Mouse (Mus musculus): ENCODE results near the gene Zmynd8. TPM values are rescaled to one million over a fixed set of nuclear protein-coding genes. Genes with fewer than 3 reads are reported as not detected.

Gene Zmynd8
- polyA plus RNA-seq, 1 experiment from 2014 or later = 85.4 TPM

DNA sequence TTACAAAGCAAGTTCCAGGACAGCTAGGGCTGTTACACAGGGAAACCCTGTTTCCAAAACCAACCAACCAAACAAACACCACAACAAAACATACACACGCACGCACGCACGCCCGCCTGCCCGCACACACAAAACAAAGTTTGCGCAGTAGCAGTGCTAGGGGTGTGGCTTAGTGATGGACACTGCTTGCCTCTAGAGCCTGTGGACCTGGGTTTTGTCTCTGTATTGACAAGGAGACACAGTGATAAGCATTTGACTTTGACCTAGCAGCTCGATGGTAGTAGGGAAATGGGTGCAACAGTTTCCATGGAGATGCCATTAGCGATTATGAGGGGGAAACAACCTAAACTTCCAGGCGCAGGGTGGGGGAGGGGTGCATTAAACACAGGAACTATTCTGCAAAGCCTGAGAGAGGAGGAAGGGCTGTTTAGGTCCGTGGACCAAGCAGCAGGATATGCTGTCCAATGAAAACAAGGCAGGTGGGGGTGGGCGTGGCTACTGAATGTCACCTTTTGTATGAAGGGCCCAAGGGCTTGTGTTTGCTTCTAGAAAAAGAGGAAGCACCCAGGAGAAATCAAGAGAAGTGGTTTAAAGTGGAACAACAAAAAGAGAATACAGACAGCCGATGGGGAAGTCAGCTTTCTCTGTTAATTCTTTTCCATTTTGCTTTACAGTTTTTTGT lies 23.4 kb upstream of the Zmynd8 start:
- Histone ChIP-seq H3K27me3 (no peaks in the 10 kb centered on the region), H3K27ac (no peak overlapping the region), H3K36me3 (ENCODE audit: poor library complexity, severe bottlenecking) (no peaks in the 10 kb centered on the region), H3K4me2 (no peak overlapping the region), H3K4me1 (no peaks in the 10 kb centered on the region), H3K9ac (no peak overlapping the region), H3K4me3 (no peak overlapping the region), H3K9me3 (replicated peaks) (no peaks in the 10 kb centered on the region)
- ATAC-seq = no peak
- WGBS = 66% methylated on average over 13 of the region's 13 CpGs

DNA sequence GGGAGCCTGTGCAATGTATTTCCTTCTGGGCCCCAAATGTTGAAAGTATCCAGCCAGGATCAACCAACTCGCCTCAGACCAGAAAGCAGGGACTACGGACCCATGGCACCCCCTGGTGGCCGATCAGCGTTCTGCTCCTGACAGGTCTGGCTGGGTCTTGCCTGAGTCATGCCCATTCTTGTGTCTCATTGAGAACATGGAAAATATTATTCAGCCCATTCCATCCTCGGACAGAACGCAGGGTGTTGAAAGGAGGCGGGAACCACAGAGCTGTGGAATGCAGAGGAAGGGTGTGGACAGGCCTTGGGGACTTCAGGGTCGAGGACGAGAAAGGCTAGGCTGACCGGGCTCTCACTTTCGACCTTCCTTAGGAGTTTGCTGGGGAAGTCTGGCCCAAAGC lies 15.5 kb upstream of the Zmynd8 start:
- Histone ChIP-seq H3K4me2 (no peak overlapping the region), H3K27ac (no peak overlapping the region), H3K4me1 (no peaks in the 10 kb centered on the region), H3K27me3 (no peaks in the 10 kb centered on the region), H3K36me3 (ENCODE audit: poor library complexity, severe bottlenecking) (no peaks in the 10 kb centered on the region), H3K9me3 (replicated peaks) (no peaks in the 10 kb centered on the region), H3K9ac (no peak overlapping the region), H3K4me3 (no peak overlapping the region)
- ATAC-seq = peak; percentile 69
- WGBS = 27% methylated on average over 11 of the region's 11 CpGs

DNA sequence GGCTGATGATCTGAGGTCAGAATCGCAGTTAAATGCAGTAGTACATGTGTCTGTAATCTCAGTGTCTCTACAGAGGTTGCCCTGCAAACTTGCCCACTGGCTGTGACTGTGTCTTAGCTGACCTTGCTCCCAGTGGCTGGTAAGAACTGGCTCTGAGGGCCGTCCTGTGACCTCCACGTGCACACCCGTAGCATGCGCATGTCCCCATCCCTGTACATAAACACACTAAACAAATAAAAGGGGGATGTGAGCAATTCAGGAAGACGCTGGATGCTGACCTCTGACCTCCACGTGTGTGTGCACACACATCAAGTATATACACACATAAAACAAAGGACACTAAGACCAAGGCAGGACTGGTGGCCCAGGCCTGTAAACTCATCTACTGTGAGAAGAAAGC lies 14.3 kb upstream of the Zmynd8 start:
- Histone ChIP-seq H3K27me3 (no peaks in the 10 kb centered on the region), H3K4me1 (no peaks in the 10 kb centered on the region), H3K9ac (no peak overlapping the region), H3K4me3 (no peak overlapping the region), H3K27ac (no peak overlapping the region), H3K36me3 (ENCODE audit: poor library complexity, severe bottlenecking) (no peaks in the 10 kb centered on the region), H3K4me2 (no peak overlapping the region), H3K9me3 (replicated peaks) (no peaks in the 10 kb centered on the region)
- 90% methylated on average over 7 of the region's 7 CpGs for WGBS
- no peak for ATAC-seq

DNA sequence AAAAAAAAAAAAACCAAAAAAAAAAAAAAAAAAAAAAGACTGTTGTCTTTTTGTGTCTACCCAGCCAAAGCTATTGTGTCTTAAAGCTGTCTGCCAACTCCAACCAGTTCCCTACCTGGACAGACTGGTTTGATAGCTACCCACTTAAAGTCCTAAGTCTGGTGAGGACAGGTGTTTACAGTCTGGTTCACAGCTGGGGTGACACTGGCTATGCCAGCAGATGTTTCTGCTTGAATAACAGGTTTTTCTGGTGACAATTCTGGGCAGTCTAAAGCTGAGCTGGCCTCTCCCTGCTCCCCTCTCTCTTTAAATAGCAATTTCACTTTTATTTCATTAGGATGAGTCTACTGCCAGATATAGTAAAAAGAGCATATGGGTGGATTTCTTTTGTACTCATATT lies 10.9 kb upstream of the Zmynd8 start:
- no peaks in the 10 kb centered on the region for H3K9me3 ChIP-seq (replicated peaks)
- no peak overlapping the region for H3K4me3 ChIP-seq
- ATAC-seq = no peak
- H3K27me3 ChIP-seq = no peaks in the 10 kb centered on the region
- no peaks in the 10 kb centered on the region for H3K36me3 ChIP-seq (ENCODE audit: poor library complexity, severe bottlenecking)
- H3K9ac ChIP-seq = no peak overlapping the region
- no peak overlapping the region for H3K27ac ChIP-seq
- no peak overlapping the region for H3K4me2 ChIP-seq
- H3K4me1 ChIP-seq = peaks cover 8% of the 10 kb centered on the region

DNA sequence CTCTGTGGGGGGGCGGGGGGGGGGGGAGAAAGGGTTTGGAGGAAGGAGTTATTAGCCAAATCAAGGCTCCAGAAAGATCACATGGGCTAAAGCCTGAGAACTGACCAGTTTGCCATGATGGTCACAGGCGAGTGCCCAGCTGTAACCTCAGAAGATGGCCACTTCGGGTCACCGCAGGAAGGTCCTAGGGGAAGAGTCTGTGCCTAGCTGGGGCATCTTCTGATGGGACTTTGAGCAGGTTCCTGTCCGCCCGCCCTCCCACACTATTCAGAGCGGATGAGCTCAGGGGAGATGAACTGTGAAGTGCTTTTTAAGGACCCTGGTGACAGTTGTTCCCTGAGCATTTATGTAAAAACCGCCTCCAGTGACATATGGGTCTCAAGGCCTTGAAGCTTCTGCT lies 8.4 kb upstream of the Zmynd8 start:
- Histone ChIP-seq H3K9ac (no peak overlapping the region), H3K36me3 (ENCODE audit: poor library complexity, severe bottlenecking) (no peaks in the 10 kb centered on the region), H3K4me3 (no peak overlapping the region), H3K27ac (no peak overlapping the region), H3K9me3 (replicated peaks) (no peaks in the 10 kb centered on the region), H3K27me3 (no peaks in the 10 kb centered on the region), H3K4me2 (no peak overlapping the region), H3K4me1 (peaks cover 8% of the 10 kb centered on the region)
- ATAC-seq = no peak
- 63% methylated on average over 7 of the region's 8 CpGs for WGBS

DNA sequence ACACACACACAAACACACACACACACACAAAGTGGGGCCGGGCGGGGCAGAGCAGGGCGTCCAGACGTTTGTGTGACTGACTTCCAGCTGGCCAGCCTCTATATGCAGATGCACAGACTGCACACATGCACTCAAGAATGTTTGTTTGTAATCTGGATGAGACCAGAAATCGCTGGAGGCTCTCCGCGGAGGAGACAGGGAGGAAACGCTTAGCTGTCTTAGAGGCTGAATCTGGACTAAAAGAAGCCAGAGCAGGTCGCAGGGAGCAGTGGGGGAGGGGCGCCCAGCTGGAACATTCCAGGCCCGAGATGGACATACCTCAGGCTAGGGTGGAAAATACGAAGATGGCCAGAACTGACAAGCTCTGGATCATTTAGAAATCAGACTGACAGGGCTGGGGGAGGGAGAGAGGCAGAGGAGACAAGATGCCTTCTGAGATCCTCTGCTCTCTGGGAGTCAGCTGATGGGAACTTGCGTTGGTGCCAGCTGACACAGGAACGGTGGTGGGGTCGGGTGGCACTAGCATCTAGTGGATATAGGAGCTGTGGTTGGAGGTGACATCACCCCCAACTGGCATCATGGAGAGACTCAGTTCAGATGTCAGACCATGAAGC lies 7.6 kb upstream of the Zmynd8 start:
- no peak overlapping the region for H3K4me3 ChIP-seq
- peaks cover 8% of the 10 kb centered on the region for H3K4me1 ChIP-seq
- no peak overlapping the region for H3K4me2 ChIP-seq
- peak overlapping the region; percentile 46; the same call in 1 of the 2 replicates for H3K27ac ChIP-seq
- H3K36me3 ChIP-seq (ENCODE audit: poor library complexity, severe bottlenecking) = no peaks in the 10 kb centered on the region
- no peak overlapping the region for H3K9ac ChIP-seq
- no peak for ATAC-seq
- no peaks in the 10 kb centered on the region for H3K9me3 ChIP-seq (replicated peaks)
- 36% methylated on average over 15 of the region's 15 CpGs for WGBS
- H3K27me3 ChIP-seq = no peaks in the 10 kb centered on the region

DNA sequence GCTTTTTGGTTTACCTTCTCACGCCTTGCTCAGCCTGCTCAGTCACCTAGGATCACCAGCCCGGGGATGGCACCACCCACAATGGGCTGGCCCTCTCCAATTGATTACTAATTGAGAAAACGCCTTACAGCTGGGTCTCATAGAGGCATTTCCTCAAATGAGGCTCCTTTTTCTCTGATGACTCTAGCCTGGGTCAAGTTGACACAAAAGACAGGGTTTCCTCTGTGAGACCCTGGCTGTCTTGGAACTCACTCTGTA lies 2.2 kb upstream of the Zmynd8 start:
- ATAC-seq = no peak
- no peaks in the 10 kb centered on the region for H3K27me3 ChIP-seq
- H3K4me3 ChIP-seq = no peak overlapping the region
- no peaks in the 10 kb centered on the region for H3K36me3 ChIP-seq (ENCODE audit: poor library complexity, severe bottlenecking)
- H3K27ac ChIP-seq = no peak overlapping the region
- no peaks in the 10 kb centered on the region for H3K9me3 ChIP-seq (replicated peaks)
- peaks cover 20% of the 10 kb centered on the region for H3K4me1 ChIP-seq
- WGBS = 29% methylated on average over 3 of the region's 3 CpGs
- H3K9ac ChIP-seq = 0 out of 2 replicates have a peak overlapping the region, but pooled peaks have one; percentile 38
- H3K4me2 ChIP-seq = no peak overlapping the region

DNA sequence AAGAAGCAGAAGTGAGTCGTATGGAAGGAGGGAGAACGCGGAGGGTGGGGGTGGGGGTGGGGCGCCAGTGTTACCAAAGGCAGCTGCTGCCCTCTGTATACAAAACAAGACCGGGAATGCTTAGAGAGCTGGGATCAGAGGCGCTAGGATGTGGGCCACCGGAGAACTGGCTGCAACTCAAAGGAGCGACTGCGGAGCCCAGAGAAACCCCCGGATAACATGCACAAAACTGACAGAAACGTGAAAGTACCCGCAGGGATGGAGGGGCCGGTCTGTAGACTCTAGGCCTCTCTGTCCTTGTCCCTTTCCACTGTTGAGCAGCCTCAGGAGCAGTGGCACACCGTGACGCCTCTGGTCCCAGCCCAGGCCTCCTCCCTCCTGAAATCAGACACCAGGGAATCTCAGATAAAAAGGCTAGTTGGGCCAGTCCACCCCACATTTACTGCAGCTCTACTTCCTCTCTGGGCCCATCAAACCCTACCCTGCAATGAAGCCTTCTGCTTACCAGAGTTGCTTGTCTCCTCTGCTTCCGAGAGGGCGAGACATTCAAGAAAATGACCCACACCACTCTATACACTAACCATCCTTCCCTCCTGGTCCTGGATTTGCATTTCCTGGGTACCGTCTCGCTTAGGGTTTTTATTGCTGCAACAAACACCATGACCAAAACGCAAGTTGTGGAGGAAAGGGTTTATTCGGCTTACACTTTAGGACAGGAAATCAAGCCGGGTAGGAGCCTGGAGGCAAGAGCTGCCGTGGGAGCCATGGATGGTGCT lies 1.7 kb upstream of the Zmynd8 start:
- H3K9me3 ChIP-seq (replicated peaks) = no peaks in the 10 kb centered on the region
- WGBS = 17% methylated on average over 23 of the region's 23 CpGs
- ATAC-seq = peak; percentile 61; the same call in 1 of the 2 replicates
- H3K4me3 ChIP-seq = no peak overlapping the region
- no peaks in the 10 kb centered on the region for H3K27me3 ChIP-seq
- no peaks in the 10 kb centered on the region for H3K36me3 ChIP-seq (ENCODE audit: poor library complexity, severe bottlenecking)
- peak overlapping the region; percentile 27; the same call in 1 of the 2 replicates for H3K4me2 ChIP-seq
- H3K9ac ChIP-seq = peak overlapping the region; percentile 38; the same call in 1 of the 2 replicates
- H3K4me1 ChIP-seq = peaks cover 20% of the 10 kb centered on the region
- H3K27ac ChIP-seq = peak overlapping the region; percentile 66

DNA sequence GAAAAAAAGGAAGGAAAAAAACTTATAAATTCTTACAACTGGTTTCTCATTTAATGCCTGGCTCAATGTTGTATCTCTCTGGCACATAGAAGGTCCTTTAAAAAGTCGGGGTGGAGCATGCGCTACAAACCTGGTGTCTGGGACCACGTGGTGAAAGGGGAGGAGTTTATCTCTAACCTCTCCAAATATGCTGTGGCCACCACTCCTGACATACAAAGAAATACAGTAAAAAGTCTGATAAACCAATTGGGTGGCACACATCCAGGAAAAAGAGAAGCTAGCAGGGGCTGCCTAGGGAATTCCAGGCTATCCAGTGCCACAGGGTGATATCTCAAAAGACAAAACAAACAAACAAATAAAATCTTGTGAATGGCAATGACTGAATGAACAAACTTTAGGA lies 1.1 kb upstream of the Zmynd8 start:
- Histone ChIP-seq H3K4me3 (no peak overlapping the region), H3K9me3 (replicated peaks) (no peaks in the 10 kb centered on the region), H3K9ac (no peak overlapping the region), H3K4me1 (peaks cover 20% of the 10 kb centered on the region), H3K4me2 (peak overlapping the region; percentile 27; the same call in 1 of the 2 replicates), H3K27me3 (no peaks in the 10 kb centered on the region), H3K27ac (peak overlapping the region; percentile 11; the same call in 1 of the 2 replicates), H3K36me3 (ENCODE audit: poor library complexity, severe bottlenecking) (no peaks in the 10 kb centered on the region)
- WGBS = 27% methylated on average over 3 of the region's 3 CpGs
- no peak for ATAC-seq

DNA sequence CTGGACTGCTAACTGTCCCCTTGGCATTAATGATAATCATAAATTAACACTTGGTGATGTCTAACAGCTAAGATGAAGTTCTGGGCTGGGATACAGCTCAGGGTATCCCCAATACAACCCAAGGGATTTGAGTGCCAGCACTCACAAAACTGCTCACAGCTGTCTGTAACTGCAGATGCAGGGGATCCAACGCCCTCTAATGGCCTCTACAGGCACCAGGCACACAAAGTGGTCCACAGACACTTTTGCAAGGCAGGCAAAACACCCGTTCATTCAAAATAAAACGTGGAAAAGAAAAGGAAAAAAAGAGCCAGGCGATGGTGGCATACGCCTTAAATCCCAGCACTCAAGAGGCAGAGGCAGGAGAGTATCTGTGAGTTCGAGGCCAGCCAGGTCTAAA lies 658 bp upstream of the Zmynd8 start:
- H3K4me2 ChIP-seq = no peak overlapping the region
- H3K9me3 ChIP-seq (replicated peaks) = no peaks in the 10 kb centered on the region
- WGBS = 41% methylated on average over 6 of the region's 6 CpGs
- H3K4me1 ChIP-seq = peaks cover 20% of the 10 kb centered on the region
- H3K27me3 ChIP-seq = no peaks in the 10 kb centered on the region
- no peak overlapping the region for H3K9ac ChIP-seq
- peak overlapping the region; percentile 11; the same call in 1 of the 2 replicates for H3K27ac ChIP-seq
- no peak for ATAC-seq
- H3K36me3 ChIP-seq (ENCODE audit: poor library complexity, severe bottlenecking) = no peaks in the 10 kb centered on the region
- no peak overlapping the region for H3K4me3 ChIP-seq

DNA sequence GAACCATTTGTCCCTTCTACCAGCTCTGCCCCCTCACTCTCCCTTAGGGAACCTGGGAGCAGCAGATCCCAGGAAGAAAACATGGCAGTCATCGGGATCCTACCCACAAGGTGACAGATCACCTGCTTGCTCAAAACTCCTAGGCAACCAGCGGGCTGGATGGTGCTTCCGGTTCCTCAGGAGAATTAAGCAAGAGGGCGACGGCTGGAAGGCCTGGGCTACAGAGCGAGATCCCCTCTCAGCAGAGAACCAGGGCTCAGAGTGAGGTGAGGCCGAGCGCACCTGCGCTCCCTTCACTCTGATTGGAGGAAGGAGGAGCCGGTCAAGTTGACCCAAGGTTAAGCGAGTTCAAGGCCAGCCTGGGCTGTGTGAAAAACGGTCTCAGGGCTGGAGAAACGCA lies 2.6 kb downstream of the Zmynd8 start:
- Histone ChIP-seq H3K4me1 (peaks cover 19% of the 10 kb centered on the region), H3K4me2 (no peak overlapping the region), H3K27ac (no peak overlapping the region), H3K27me3 (no peaks in the 10 kb centered on the region), H3K9me3 (replicated peaks) (no peaks in the 10 kb centered on the region), H3K9ac (no peak overlapping the region), H3K4me3 (no peak overlapping the region), H3K36me3 (ENCODE audit: poor library complexity, severe bottlenecking) (no peaks in the 10 kb centered on the region)
- ATAC-seq = no peak
- 84% methylated on average over 13 of the region's 13 CpGs for WGBS

DNA sequence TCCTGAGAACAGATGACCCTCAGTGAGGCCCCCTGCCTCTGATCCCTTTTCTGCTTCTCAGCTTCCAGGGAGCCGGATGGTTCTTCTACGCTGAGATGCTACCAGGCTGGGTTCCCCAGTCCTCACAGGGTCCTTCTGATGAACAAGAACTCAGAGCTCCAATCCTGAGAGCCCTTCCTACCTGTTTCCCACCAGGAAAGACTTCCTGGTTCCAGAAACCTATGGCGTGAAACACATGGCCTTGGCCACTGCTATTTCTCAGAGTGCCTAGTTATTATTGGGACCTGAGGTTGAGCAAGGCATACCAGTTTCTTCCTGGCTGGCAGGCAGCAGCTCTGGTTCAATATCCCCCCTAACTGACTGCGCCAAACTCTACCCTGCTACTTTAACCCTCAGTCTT lies 3.1 kb downstream of the Zmynd8 start:
- H3K27me3 ChIP-seq = no peaks in the 10 kb centered on the region
- no peak for ATAC-seq
- H3K27ac ChIP-seq = no peak overlapping the region
- 79% methylated on average over 4 of the region's 4 CpGs for WGBS
- H3K4me2 ChIP-seq = no peak overlapping the region
- H3K4me3 ChIP-seq = no peak overlapping the region
- no peaks in the 10 kb centered on the region for H3K36me3 ChIP-seq (ENCODE audit: poor library complexity, severe bottlenecking)
- H3K9ac ChIP-seq = no peak overlapping the region
- H3K9me3 ChIP-seq (replicated peaks) = no peaks in the 10 kb centered on the region
- H3K4me1 ChIP-seq = peaks cover 14% of the 10 kb centered on the region

All from forebrain, embryonic 13.5 days (tissue).